Mouse (Mus musculus): ENCODE measurements at regions not wholly inside any gene's neighbourhood (a gene's known extent, or its start where the extent isn't known, plus 50 kb on each side); places are given as distances from the start of the nearest gene placed in this dataset.

DNA sequence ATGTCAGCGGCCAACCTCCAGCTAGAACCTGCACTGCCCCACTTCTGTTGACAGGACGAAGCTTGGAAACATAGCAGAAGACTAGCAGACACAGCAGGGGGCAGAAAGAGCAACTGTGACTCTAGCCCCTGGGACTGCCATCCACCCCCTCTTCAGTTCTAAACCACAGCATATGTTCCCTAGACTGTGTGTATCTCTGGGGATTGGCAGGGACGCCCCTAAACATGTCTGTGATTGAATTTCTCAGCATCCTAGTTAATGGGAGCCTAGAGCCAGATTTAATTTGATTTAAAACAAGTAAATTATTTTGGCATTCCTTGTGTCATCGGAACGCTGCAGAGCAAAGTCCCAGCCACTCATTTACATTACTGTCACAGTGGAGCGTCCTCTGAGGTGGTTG lies 228.7 kb downstream of the Rps15a start:
- ATAC-seq (replicated peaks; ENCODE audit: low FRiP score, low TSS enrichment, poor library complexity, severe bottlenecking), result no peak

DNA sequence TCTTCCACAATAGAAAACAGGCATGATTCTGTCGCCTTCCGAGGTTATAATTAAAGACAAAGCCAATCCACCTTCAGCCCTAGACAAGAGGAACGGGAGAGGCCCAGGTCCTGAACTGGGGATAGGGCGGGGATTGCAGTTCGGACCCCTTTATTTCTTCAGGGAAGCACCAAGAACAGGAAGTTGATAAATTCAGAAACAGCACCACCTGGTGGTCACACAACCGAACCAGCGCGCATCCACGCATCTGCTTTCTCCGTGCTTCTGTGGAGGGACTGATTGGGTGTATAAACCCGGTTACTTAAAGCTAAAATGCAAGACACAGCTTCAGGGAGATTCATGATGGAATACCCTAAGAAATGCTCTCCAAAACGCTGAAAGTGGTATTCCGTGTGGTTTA lies 233.2 kb downstream of the Rps15a start:
- peak; percentile 78 for ATAC-seq (replicated peaks; ENCODE audit: low FRiP score, low TSS enrichment, poor library complexity, severe bottlenecking)

DNA sequence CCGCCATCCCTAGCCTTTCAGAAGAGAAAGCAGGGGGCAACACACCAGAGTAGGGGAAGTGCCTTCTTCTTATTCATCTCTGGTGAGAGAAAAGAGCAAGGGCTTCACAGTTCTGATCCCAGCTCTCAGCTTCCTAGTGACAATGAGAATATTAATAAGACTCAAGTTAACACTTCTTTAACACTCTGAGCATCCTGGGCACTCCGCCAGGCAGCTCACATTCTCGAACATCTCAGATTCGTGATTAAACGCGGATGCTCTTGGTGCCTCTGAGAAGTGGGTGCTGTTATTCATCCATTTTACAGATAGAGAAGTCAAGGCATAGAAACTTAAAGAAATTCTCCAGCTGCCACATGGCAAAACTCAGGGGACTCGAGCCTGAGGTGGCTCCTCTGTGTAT lies 237.1 kb downstream of the Rps15a start:
- no peak for ATAC-seq (replicated peaks; ENCODE audit: low FRiP score, low TSS enrichment, poor library complexity, severe bottlenecking)

DNA sequence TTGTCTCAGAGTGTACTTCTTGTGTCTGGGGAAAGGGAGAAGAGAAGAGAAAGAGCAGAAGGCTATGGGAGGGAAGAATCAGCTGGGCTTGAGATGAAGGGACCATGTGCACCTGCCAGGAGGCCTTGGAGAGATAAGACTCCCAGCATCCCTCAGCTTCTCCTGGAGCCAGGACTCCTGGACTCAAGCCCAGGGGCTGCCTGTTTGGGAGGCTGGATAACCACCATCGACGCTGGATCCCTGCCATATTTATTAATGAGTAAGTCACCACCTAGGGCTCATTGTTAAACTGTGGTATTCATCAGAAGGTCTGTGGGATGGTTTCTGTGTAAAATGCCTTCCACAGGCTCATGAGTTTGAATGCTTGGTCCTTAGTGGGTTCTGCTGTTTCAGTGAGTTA lies 240.7 kb downstream of the Rps15a start:
- no peak for ATAC-seq (replicated peaks; ENCODE audit: low FRiP score, low TSS enrichment, poor library complexity, severe bottlenecking)

DNA sequence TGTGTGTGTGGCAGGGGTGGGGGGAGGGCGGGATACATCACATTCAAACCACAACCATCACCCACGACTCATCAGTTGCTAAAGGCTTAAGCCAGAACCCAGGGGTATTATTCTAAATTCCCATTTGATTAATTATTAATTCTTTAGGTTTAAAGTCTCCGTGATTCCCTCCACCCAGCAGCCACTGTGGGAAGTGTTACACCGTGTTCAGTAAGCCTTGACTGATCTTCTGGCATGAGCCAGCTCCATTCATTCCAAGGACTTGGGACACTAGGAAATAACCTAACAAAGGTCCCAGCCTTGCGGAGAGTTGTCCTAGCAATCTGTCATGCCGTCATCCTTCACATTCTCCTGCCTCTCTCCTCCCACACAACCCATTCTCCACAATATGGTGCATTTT lies 256.6 kb downstream of the Rps15a start:
- no peak for ATAC-seq (replicated peaks; ENCODE audit: low FRiP score, low TSS enrichment, poor library complexity, severe bottlenecking)

DNA sequence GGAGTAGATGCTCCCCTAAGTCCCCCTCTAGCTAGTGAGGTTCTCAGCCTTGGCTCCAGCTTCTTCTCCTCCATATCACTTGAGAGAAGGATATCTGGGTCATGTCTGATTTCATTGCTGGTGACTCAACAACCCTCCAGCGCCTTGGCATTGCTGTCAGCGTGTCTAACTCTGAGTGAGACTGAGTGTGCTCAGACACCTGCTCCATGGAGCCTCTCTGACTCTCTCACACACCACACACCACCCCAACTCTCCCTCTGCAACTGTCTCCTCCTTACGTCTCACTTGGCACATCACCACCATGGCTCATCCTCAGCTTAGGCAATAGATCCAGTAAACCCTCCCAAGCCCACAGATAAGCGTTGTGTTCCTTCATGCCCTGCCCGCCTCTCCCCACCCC lies 260.0 kb downstream of the Rps15a start:
- no peak for ATAC-seq (replicated peaks; ENCODE audit: low FRiP score, low TSS enrichment, poor library complexity, severe bottlenecking)

DNA sequence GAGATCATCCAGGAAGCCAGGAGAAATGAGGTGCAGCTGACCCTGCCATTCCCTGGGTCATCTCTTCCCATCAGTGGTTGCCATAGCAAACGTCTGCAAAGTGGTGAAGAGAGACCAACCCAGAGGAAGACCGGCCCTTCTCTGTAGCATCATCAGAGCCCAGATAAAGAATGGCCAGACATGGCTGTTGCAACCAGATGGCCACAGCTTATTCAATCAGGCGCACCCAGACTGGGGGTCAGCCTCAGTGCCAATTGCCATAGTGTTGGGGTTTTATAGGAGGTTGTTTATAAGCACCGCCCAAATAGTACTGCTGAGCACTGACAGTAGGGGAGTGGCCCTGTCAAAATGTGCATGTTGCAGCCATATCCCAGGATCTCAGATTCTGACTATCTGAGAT lies 262.3 kb downstream of the Rps15a start:
- ATAC-seq (replicated peaks; ENCODE audit: low FRiP score, low TSS enrichment, poor library complexity, severe bottlenecking), result no peak

- ATAC-seq (replicated peaks; ENCODE audit: low FRiP score, low TSS enrichment, poor library complexity, severe bottlenecking), result no peak
Observed at GRCm38 (mm10) chr7:117852866-117853265, 263.1 kb downstream of the Rps15a start.

DNA sequence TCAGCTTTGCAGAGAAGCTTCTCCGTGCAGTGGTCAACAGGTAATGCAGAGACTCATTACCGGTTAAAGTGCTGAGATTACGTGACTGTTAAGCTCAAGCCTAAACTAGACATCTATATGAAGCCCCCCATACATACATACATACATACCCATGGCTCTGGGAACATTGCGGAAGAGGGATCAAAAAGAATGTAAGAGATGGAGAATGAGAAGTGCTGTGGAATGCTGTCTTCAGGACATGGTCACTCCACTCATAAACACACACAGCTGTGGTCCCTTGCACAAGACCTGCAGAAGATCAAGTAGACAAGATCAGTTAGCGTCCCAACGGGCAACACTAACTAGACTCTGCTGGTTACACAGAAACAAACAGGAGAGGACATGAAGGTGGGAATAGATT lies 265.2 kb downstream of the Rps15a start:
- no peak for ATAC-seq (replicated peaks; ENCODE audit: low FRiP score, low TSS enrichment, poor library complexity, severe bottlenecking)

DNA sequence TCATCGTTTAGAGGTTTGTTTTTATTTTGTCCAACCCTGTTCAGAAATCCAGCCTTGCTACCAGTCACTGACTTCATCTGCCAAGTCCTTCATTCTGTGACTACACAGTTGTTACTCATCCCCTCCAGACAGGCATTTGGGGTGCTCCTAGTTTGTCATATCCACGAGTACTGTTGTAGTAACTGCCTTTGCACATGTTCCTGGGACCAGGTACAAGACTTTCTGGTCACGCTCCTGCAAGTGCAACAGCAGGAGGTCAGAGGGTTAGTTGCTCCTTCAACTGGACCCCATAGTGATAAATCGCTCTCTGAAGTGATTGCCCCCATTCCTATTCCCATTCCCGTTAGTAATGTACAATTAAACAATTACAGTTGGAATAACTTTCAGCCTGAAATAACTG lies 269.9 kb downstream of the Rps15a start:
- no peak for ATAC-seq (replicated peaks; ENCODE audit: low FRiP score, low TSS enrichment, poor library complexity, severe bottlenecking)

- no peak for ATAC-seq (replicated peaks; ENCODE audit: low FRiP score, low TSS enrichment, poor library complexity, severe bottlenecking)
Observed at GRCm38 (mm10) chr7:117842780-117843179, 273.2 kb downstream of the Rps15a start.

DNA sequence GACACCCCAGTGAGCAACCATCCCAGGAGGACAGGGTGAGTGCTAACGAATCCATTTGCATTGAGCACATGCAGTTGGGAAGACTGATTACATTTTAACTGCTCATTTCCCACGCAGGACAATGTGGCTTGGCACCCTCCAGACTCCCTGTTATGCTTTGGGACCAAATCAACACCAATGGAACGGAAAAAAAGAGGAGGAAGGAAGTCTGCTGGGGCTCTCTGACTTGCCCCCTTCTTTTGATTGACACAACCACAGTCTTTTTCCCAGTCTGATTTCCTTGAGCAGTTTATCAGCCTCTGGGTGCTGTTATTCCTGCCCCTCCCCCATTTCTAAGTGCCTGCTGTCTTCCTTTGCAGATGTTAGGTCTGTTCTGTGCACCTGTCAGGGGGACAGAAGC lies 321.0 kb downstream of the Rps15a start:
- no peak for ATAC-seq (replicated peaks; ENCODE audit: low FRiP score, low TSS enrichment, poor library complexity, severe bottlenecking)

- no peak for ATAC-seq (replicated peaks; ENCODE audit: low FRiP score, low TSS enrichment, poor library complexity, severe bottlenecking)
Observed at GRCm38 (mm10) chr7:117793991-117794390, 322.0 kb downstream of the Rps15a start.

DNA sequence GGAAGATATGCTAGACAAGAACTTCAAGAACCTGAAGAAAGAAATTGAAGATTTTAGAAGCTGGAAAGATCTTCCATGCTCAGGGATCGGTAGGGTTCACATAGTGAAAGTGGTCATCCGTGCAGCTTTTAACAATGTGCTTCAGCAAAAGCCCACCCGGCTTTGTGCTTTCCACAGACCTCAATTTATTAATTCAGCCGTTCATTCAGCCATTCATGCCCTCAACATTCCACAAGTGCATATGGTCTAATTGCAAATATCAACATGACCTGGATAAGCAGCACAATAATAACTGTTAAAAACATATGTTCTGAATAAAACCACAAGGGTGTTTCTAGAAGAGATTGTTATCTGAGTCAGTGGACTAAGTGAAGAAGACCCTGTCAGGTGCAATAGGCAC lies 323.5 kb downstream of the Rps15a start:
- no peak for ATAC-seq (replicated peaks; ENCODE audit: low FRiP score, low TSS enrichment, poor library complexity, severe bottlenecking)

DNA sequence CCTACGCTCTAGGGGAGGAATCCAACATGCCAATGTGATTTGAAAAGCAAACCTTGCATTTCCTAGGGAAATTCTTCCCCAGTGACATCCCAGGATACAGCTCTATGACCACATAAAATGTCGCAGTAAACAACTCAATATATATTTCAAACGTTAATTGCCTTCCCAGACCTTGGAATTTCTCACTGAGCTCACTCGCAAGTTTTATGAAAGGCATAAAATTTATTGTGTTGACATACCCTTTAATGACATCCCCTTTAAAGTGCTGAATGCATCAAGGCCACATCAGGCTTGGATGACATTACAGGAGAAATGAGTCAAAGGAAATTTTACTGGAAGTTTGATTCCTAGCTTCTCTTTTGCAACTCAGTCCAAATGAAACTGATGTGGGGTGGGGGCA lies 337.0 kb downstream of the Rps15a start:
- no peak for ATAC-seq (replicated peaks; ENCODE audit: low FRiP score, low TSS enrichment, poor library complexity, severe bottlenecking)

DNA sequence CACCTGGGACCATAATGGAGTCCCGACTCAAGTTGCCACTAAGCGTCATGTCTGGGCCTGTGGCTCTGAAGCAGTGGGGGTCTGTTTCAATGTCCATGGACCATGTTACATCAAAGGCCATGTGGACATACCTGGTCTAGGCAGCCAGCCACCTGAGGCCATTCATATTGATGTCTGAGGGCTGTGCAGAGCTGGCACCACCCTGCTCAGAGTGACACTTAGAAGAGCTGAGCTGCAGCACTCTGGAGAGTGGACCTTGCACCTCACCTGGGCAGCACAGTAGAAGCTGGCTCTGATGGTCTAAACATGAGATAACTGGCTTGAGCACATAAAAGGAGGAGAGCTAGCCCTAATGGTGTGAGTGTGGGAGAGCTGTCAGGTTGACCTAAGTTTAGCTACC lies 338.1 kb downstream of the Rps15a start:
- ATAC-seq (replicated peaks; ENCODE audit: low FRiP score, low TSS enrichment, poor library complexity, severe bottlenecking), result no peak

DNA sequence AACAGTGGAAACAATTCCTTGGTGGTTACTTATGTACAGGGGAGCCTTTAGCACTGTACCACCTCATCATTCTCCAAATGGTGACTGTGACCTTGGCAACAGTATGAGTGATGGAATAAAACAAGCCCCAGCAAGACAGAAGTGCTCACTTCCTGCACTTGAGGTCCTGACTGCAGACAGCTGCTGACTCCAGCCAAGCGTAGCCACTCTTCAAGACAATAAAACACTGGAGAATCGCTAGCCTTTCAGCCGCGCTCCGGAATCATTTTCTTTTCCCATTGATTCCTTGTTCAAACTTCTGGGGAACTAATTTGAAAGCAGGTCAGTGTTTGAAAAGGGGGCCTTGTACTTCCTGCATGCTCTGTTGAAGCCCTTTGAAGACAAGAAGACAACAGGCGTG lies 344.2 kb downstream of the Rps15a start:
- ATAC-seq (replicated peaks; ENCODE audit: low FRiP score, low TSS enrichment, poor library complexity, severe bottlenecking), result no peak

DNA sequence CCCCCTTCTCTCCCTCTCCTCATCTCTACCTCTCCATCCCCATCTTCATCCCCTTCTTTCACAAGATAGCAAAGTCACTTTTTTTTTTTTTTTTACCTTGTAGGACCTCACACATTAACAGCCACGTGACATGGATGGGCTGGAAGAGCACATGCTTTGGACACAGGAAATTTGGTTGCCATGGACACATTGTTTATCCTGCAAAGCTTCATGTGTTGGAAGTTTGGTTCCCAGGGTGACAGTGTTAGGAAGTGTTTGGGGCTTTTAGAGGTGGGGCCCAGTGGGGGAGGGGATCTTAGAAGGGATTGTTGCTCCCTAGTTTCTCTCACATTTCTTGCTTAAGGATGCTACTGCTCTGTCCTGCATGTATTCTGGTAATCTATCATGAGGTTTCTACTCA lies 356.5 kb downstream of the Rps15a start:
- no peak for ATAC-seq (replicated peaks; ENCODE audit: low FRiP score, low TSS enrichment, poor library complexity, severe bottlenecking)

DNA sequence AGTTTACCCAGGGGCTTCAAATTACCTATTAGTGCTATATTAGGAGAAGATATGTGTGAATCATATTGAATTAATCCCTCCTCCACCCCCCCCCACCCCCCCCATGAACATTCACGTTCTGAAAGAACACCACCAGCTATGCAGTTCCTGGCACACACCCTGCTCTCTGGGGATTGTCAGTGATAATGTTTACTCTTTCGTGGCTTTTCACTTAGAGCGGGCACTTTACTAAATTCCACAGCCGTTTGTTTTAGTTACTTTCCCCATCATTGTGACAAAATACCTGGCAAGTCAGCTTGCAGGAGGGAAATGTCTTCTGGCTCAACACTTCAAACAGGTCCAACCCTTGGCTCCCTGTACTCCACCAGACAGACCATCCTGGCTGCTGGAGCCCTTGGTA lies 359.0 kb downstream of the Rps15a start:
- no peak for ATAC-seq (replicated peaks; ENCODE audit: low FRiP score, low TSS enrichment, poor library complexity, severe bottlenecking)

DNA sequence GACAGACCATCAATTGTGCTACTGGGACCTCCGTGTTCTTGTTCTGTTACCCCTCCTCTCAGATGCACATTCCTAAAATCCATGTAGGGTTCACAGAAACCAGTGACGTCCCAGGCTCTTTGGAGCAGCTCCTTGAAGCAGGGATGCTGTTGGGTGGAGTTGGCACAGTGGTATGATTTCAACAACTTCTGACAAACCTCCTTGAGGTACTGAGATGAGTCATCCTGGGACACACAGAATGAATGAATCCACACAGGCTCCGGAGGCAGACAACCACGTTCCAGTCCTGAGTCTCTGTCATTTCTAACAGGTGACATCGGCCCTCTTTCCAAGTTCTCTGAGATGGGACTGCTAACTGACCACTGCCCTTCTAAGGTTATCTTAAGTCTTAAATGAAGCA lies 360.2 kb downstream of the Rps15a start:
- no peak for ATAC-seq (replicated peaks; ENCODE audit: low FRiP score, low TSS enrichment, poor library complexity, severe bottlenecking)

GRCm38 (mm10) chr7:117753296-117753695 lies 362.7 kb downstream of the Rps15a start:
- ATAC-seq (replicated peaks; ENCODE audit: low FRiP score, low TSS enrichment, poor library complexity, severe bottlenecking), result no peak; the same call in 1 of the 2 replicates

GRCm38 (mm10) chr7:117752302-117753185 lies 363.4 kb downstream of the Rps15a start:
- peak; percentile 97 for ATAC-seq (replicated peaks; ENCODE audit: low FRiP score, low TSS enrichment, poor library complexity, severe bottlenecking)

Data from megakaryocyte-erythroid progenitor cell, adult 5-6 weeks (primary cell).